Mouse (Mus musculus) left cerebral cortex, adult 18-20 months (tissue): Measurements from ENCODE around the gene Slc29a3. TPM values are rescaled to one million over a fixed set of nuclear protein-coding genes. Genes with fewer than 3 reads are reported as not detected.
"Not testable (repeated sequence)": the region's sequence is repeated elsewhere in the genome, so short reads cannot be mapped to it uniquely, and the experiment has no call there.

ENCODE experiments used
- DNase-seq, 2 experiments: peaks; one replicate each; pipeline ENCODE4 v3.0.0; 2021 to 2022; ENCODE audit warnings: low spot score in 2 of 2, mixed read lengths in 1 of 2
- total RNA-seq, 2 experiments: library from RNA; stranded (reverse); gene quantifications; 2 replicates each; pipeline ENCODE4 v1.2.3; 2021

Gene Slc29a3
- total RNA-seq, 2 experiments from 2014 or later = 11.1 to 12.4 TPM

- DNase-seq = no peak
Measured at GRCm38 (mm10) chr10:60768614-60769013, 16.0 kb upstream of the Slc29a3 start.

- no peak for DNase-seq
Measured at GRCm38 (mm10) chr10:60767400-60767799, 14.8 kb upstream of the Slc29a3 start.

- DNase-seq = no peak
Measured at GRCm38 (mm10) chr10:60762126-60762525, 9.5 kb upstream of the Slc29a3 start.

- peak; percentile 92 to 96 for DNase-seq
Measured at GRCm38 (mm10) chr10:60760377-60760776, 7.8 kb upstream of the Slc29a3 start.

- peak; percentile 51 to 71 for DNase-seq
Measured at GRCm38 (mm10) chr10:60756992-60757391, 4.4 kb upstream of the Slc29a3 start.

- no peak for DNase-seq
Measured at GRCm38 (mm10) chr10:60756146-60756545, 3.6 kb upstream of the Slc29a3 start.

- DNase-seq = no peak
Measured at GRCm38 (mm10) chr10:60753941-60754340, 1.3 kb upstream of the Slc29a3 start.

GRCm38 (mm10) chr10:60753261-60753660 is 667 bp upstream of the Slc29a3 start:
- DNase-seq = no peak

GRCm38 (mm10) chr10:60747667-60748212 is 4.9 kb downstream of the Slc29a3 start:
- DNase-seq = no peak

- DNase-seq = no peak
Measured at GRCm38 (mm10) chr10:60746512-60746911, 6.1 kb downstream of the Slc29a3 start.

- DNase-seq = no peak
Measured at GRCm38 (mm10) chr10:60744543-60745290, 7.9 kb downstream of the Slc29a3 start.

- DNase-seq = no peak
Measured at GRCm38 (mm10) chr10:60743681-60744080, 8.9 kb downstream of the Slc29a3 start.

- DNase-seq = no peak
Measured at GRCm38 (mm10) chr10:60742942-60743341, 9.7 kb downstream of the Slc29a3 start.

- DNase-seq = not testable (repeated sequence)
Measured at GRCm38 (mm10) chr10:60742296-60742695, 10.3 kb downstream of the Slc29a3 start.

- DNase-seq = no peak
Measured at GRCm38 (mm10) chr10:60741435-60741834, 11.2 kb downstream of the Slc29a3 start.

- no peak for DNase-seq
Measured at GRCm38 (mm10) chr10:60739619-60740363, 12.8 kb downstream of the Slc29a3 start.

GRCm38 (mm10) chr10:60737886-60738640 is 14.5 kb downstream of the Slc29a3 start:
- DNase-seq = no peak

- no peak for DNase-seq
Measured at GRCm38 (mm10) chr10:60737169-60737728, 15.3 kb downstream of the Slc29a3 start.

GRCm38 (mm10) chr10:60735737-60736136 is 16.9 kb downstream of the Slc29a3 start:
- no peak for DNase-seq

- no peak for DNase-seq
Measured at GRCm38 (mm10) chr10:60733471-60733870, 19.1 kb downstream of the Slc29a3 start.

GRCm38 (mm10) chr10:60732397-60732861 is 20.2 kb downstream of the Slc29a3 start:
- DNase-seq = peak in 1 of 2 experiments; percentile 12
